Mouse (Mus musculus) hindbrain, embryonic 14.5 days (tissue): ENCODE measurements around the gene Fkbp5. TPM values are rescaled to one million over a fixed set of nuclear protein-coding genes. Genes with fewer than 3 reads are reported as not detected.
A peak's percentile ranks its signal among the peaks of the same experiment; 100 is the strongest.

Experiments used
- ATAC-seq: fragments of 200-750 bp; cut with Nextera tagmentation; 2 replicates; pipeline ENCODE4 v1.8.0; 2017; ENCODE audit warnings: moderate number of reproducible peaks, mild to moderate bottlenecking, moderate TSS enrichment, moderate library complexity; ENCODE audit not compliant: low FRiP score
- DNase-seq: peaks from one replicate; pipeline ENCODE4 v3.0.0-alpha.2; 2015; ENCODE audit warnings: low spot score
- H3K27ac ChIP-seq: fragments of 300-500 bp; sonication (generic); 2 replicates; pipeline ENCODE4 v1.5.1; 2014; ENCODE audit warnings: mild to moderate bottlenecking, moderate library complexity
- H3K27me3 ChIP-seq: fragments of 300-500 bp; sonication (generic); 2 replicates; pipeline ENCODE4 v1.6.1; 2014; ENCODE audit warnings: mild to moderate bottlenecking, low read length, mixed read lengths; ENCODE audit not compliant: control insufficient read depth, insufficient read depth
- H3K36me3 ChIP-seq: fragments of 300-500 bp; sonication (generic); replicated peaks from 2 replicates; pipeline ENCODE4 v1.6.1; 2014; ENCODE audit not compliant: control insufficient read depth, insufficient read depth
- H3K4me1 ChIP-seq: fragments of 300-500 bp; sonication (generic); replicated peaks from 2 replicates; pipeline ENCODE4 v1.6.1; 2014; ENCODE audit warnings: antibody characterized with exemption, low read length, mixed read lengths; ENCODE audit not compliant: control insufficient read depth, insufficient read depth
- H3K4me2 ChIP-seq: fragments of 300-500 bp; sonication (generic); replicated peaks from 2 replicates; pipeline ENCODE4 v1.6.1; 2014; ENCODE audit warnings: mild to moderate bottlenecking, moderate library complexity
- H3K4me3 ChIP-seq: fragments of 300-500 bp; sonication (generic); replicated peaks from 2 replicates; pipeline ENCODE4 v1.5.1; 2014; ENCODE audit warnings: mild to moderate bottlenecking, low read length
- H3K9ac ChIP-seq: fragments of 300-500 bp; sonication (generic); 2 replicates; pipeline ENCODE4 v1.6.1; 2014
- H3K9me3 ChIP-seq: fragments of 300-500 bp; sonication (generic); 2 replicates; pipeline ENCODE4 v1.6.1; 2016; ENCODE audit warnings: low read length; ENCODE audit not compliant: control insufficient read depth
- WGBS: fragments of 180-500 bp; shearing (Covaris S2); extraction: QIAGEN DNeasy Blood & Tissue Kit; methylation state at CpG from one replicate; pipeline ENCODE4 v1.1.7; 2014; 5-methylcytosine and 5-hydroxymethylcytosine counted together
- microRNA-seq: library from miRNA; unstranded; fragments of <30 nt; microRNA quantifications from one replicate; pipeline ENCODE4, GENCODE M21; 2016
- polyA plus RNA-seq: library from polyadenylated mRNA; unstranded; fragments of >200 nt; fragmentation: Nextera tagmentation; extraction: Ambion mirVana; gene quantifications from 2 replicates; pipeline ENCODE4 v1.2.1, GENCODE M21; 2014

Gene Fkbp5
- polyA plus RNA-seq, 1 experiment from 2014 or later: 9.8 TPM

GRCm38 (mm10) chr17:28355871-28356270 is 161.5 kb downstream of the Fkbp5 start:
- WGBS: 87% methylated on average over 12 of the region's 12 CpGs
- no peak overlapping the region for H3K4me3 ChIP-seq
- H3K27me3 ChIP-seq: peaks cover 42% of the 10 kb centered on the region
- H3K4me1 ChIP-seq: peaks cover 3% of the 10 kb centered on the region
- H3K27ac ChIP-seq: no peak overlapping the region
- H3K36me3 ChIP-seq: no peaks in the 10 kb centered on the region
- no peak for DNase-seq
- no peak overlapping the region for H3K9ac ChIP-seq
- no peak for ATAC-seq
- H3K4me2 ChIP-seq: no peak overlapping the region
- H3K9me3 ChIP-seq: no peaks in the 10 kb centered on the region

GRCm38 (mm10) chr17:28352018-28352417 is 165.3 kb downstream of the Fkbp5 start:
- no peak for DNase-seq
- Histone ChIP-seq H3K27ac (no peak overlapping the region), H3K4me3 (0 out of 2 replicates have a peak overlapping the region, but pooled peaks have one; percentile 54), H3K9ac (no peak overlapping the region), H3K4me1 (peaks cover 5% of the 10 kb centered on the region), H3K4me2 (0 out of 2 replicates have a peak overlapping the region, but pooled peaks have one; percentile 91), H3K36me3 (no peaks in the 10 kb centered on the region), H3K9me3 (no peaks in the 10 kb centered on the region), H3K27me3 (peaks cover 29% of the 10 kb centered on the region)
- 13% methylated on average over 11 of the region's 11 CpGs for WGBS
- no peak for ATAC-seq

GRCm38 (mm10) chr17:28351353-28351890 is 165.9 kb downstream of the Fkbp5 start:
- Histone ChIP-seq H3K9ac (peak overlapping the region; percentile 51), H3K27me3 (peaks cover 29% of the 10 kb centered on the region), H3K4me1 (peaks cover 5% of the 10 kb centered on the region), H3K4me3 (peak overlapping the region; percentile 54), H3K9me3 (no peaks in the 10 kb centered on the region), H3K36me3 (no peaks in the 10 kb centered on the region), H3K27ac (no peak overlapping the region), H3K4me2 (peak overlapping the region; percentile 91)
- WGBS: 2% methylated on average over 28 of the region's 29 CpGs
- ATAC-seq: peak; percentile 9; the same call in 1 of the 2 replicates
- no peak for DNase-seq

GRCm38 (mm10) chr17:28350466-28351352 is 166.6 kb downstream of the Fkbp5 start, which contains the start of gene Tead3:
Gene Tead3, minus strand, starts transcription at chr17:28350817.
- ATAC-seq: peak; percentile 64
- under 1% methylated on average over 57 of the region's 73 CpGs for WGBS
- H3K27ac ChIP-seq: 0 out of 2 replicates have a peak within 1 kb of the TSS, but pooled peaks have one; percentile 43

GRCm38 (mm10) chr17:28349901-28350465 is 167.3 kb downstream of the Fkbp5 start:
- no peaks in the 10 kb centered on the region for H3K36me3 ChIP-seq
- peak; percentile 18; the same call in 1 of the 2 replicates for ATAC-seq
- H3K9me3 ChIP-seq: no peaks in the 10 kb centered on the region
- H3K4me3 ChIP-seq: peak overlapping the region; percentile 54
- peak overlapping the region; percentile 91 for H3K4me2 ChIP-seq
- WGBS: under 1% methylated on average over 44 of the region's 54 CpGs
- peaks cover 34% of the 10 kb centered on the region for H3K27me3 ChIP-seq
- no peak for DNase-seq
- peak overlapping the region; percentile 54 for H3K9ac ChIP-seq
- H3K4me1 ChIP-seq: peaks cover 15% of the 10 kb centered on the region
- 0 out of 2 replicates have a peak overlapping the region, but pooled peaks have one; percentile 43 for H3K27ac ChIP-seq

More at GRCm38 (mm10) chr17:28350466-28351352, 166.6 kb downstream of the Fkbp5 start, which contains the start of gene Tead3:
- H3K4me1 ChIP-seq: peaks cover 10% of the 10 kb centered on the region
- H3K4me3 ChIP-seq: peak within 1 kb of the TSS; percentile 54
- peak within 1 kb of the TSS; percentile 91 for H3K4me2 ChIP-seq
- DNase-seq: peak; percentile 57
- H3K36me3 ChIP-seq: no peaks in the 10 kb centered on the region
- H3K27me3 ChIP-seq: peaks cover 29% of the 10 kb centered on the region
- peak within 1 kb of the TSS; percentile 54 for H3K9ac ChIP-seq
- H3K9me3 ChIP-seq: no peaks in the 10 kb centered on the region

- WGBS: 15% methylated on average over 12 of the region's 13 CpGs
- no peak for ATAC-seq
- no peak for DNase-seq
Measured at GRCm38 (mm10) chr17:28349264-28349880, 168.0 kb downstream of the Fkbp5 start.

More at GRCm38 (mm10) chr17:28349264-28349880, 168.0 kb downstream of the Fkbp5 start:
- Histone ChIP-seq H3K4me3 (peak overlapping the region; percentile 54), H3K27me3 (peaks cover 34% of the 10 kb centered on the region), H3K4me2 (peak overlapping the region; percentile 91), H3K27ac (no peak overlapping the region), H3K9me3 (no peaks in the 10 kb centered on the region), H3K4me1 (peaks cover 15% of the 10 kb centered on the region), H3K36me3 (no peaks in the 10 kb centered on the region), H3K9ac (peak overlapping the region; percentile 54)

Small RNAs within 50 kb of the gene (microRNA-seq; reads per million reads assigned to microRNA genes)
- gene Gm25195 (not detected), gene Mir6969 (not detected)

Other genes starting within 250 kb of the Fkbp5 start
- 22.0 and 22.6 TPM in 2 replicates for gene Fance, start 204.0 kb downstream of the Fkbp5 start, polyA plus RNA-seq
- 370 and 441 TPM in 2 replicates for gene Rpl10a, start 189.1 kb downstream of the Fkbp5 start, polyA plus RNA-seq
- 1.3 and 1.4 TPM in 2 replicates for gene Tead3, start 166.7 kb downstream of the Fkbp5 start, polyA plus RNA-seq
- 1.2 and 1.7 TPM in 2 replicates for gene Tulp1, start 152.3 kb downstream of the Fkbp5 start, polyA plus RNA-seq
- not detected in 2 replicates for gene Armc12, start 13.3 kb upstream of the Fkbp5 start, polyA plus RNA-seq
- gene Clpsl2, start 31.9 kb upstream of the Fkbp5 start, polyA plus RNA-seq: not detected in 2 replicates
- gene Clps, start 43.2 kb upstream of the Fkbp5 start, polyA plus RNA-seq: not detected in 2 replicates
- gene Lhfpl5, start 58.1 kb upstream of the Fkbp5 start, polyA plus RNA-seq: 13.5 and 13.7 TPM in 2 replicates
- gene Srpk1, start 105.2 kb upstream of the Fkbp5 start, polyA plus RNA-seq: 110 TPM in 2 replicates
- 1.8 and 2.3 TPM in 2 replicates for gene Slc26a8, start 172.7 kb upstream of the Fkbp5 start, polyA plus RNA-seq
- 34.1 and 36.5 TPM in 2 replicates for gene Mapk14, start 173.8 kb upstream of the Fkbp5 start, polyA plus RNA-seq
- 0.98 and 2.0 TPM in 2 replicates for gene AC170998.1, start 208.6 kb upstream of the Fkbp5 start, polyA plus RNA-seq